Mouse (Mus musculus) thymus, postnatal 25 days (tissue): Measurements from ENCODE around the gene Pcdh17.

Experiments used
- DNase-seq: peaks from one replicate; pipeline ENCODE4 v3.0.0; 2022

The Pcdh17 gene

DNA sequence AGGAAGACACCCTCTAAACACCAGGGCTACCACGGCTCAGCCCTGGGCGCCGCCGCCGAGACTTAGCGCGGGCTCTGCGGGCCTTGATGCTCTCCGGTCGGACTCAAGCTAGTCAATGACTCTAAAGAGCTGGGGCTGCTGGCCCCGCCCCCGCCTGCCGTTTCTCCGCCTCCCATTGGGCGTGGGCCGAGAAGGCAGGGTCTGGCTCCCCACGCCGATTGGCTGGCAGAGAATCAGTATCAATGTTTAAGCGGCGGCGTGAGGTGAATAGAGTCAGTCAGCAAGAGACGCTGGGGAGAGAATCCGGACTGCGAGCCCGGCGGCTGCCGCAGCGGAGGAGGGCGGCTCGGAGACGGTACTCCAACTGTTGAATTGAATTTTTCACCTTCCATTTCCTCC is at the start of gene Pcdh17:
TSS of gene Pcdh17 (plus strand) at position 276 of the 399 bp plus-strand sequence.
- peak; percentile 42 for DNase-seq

GRCm38 (mm10) chr14:84397137-84397536 is 46.2 kb upstream of the Pcdh17 start:
- DNase-seq: no peak

GRCm38 (mm10) chr14:84424736-84425135 is 18.6 kb upstream of the Pcdh17 start:
- no peak for DNase-seq

DNA sequence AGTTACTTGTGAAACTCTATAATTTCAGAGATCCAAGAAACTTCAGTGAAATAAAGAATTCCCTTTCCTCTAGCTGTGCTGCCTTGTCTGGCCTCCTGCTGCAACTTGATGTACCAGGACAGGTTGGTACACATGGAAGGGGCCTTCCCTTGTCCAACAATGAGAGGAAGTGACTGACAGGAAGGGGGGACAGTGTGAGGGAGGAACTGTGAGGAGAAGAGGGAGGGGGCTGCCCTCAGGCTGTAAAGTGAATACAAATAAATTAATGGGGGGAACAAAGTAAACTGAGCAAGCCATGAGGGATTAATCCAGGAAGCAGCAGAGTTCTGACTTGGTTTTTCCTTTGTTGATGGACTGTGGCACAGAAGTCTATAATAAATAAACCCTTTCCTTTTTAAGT is 16.7 kb upstream of the Pcdh17 start:
- no peak for DNase-seq

GRCm38 (mm10) chr14:84438066-84438770 is 5.1 kb upstream of the Pcdh17 start:
- no peak for DNase-seq

GRCm38 (mm10) chr14:84440903-84441302 is 2.5 kb upstream of the Pcdh17 start:
- no peak for DNase-seq

DNA sequence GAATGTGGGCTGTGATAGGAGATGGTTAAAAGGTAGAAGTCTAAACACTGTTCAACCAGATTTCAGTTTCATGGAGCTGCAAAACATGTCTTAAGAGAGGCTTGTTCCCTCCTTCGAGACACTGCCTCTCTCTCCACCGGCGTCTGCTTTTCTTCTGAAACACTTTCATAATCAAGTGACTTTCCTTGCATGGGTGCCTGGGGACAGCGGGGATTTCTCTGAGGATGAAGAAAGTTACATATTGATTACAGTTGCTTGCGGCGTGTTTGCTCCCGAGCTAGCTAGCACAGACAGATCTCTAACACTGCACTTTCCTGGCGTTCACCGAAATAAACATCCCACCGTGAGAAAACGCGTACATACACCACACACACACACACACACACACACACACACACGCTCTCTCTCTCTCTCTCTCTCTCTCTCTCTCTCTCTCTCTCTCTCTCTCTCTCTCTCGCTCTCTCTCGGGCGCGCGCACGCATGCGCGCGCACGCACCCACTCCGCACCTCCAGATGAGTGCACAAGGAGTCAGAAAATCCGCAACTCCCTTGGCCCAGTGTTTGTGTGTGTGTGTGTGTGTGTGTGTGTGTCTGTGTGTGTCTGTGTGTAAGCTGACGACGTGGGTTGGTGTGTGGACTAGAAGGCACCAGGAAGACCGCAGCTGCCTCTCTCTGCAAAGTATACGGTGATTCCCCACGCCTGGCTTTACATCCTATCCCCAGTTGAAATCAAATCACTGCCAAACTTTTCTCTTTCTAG is 655 bp upstream of the Pcdh17 start:
- DNase-seq: no peak

DNA sequence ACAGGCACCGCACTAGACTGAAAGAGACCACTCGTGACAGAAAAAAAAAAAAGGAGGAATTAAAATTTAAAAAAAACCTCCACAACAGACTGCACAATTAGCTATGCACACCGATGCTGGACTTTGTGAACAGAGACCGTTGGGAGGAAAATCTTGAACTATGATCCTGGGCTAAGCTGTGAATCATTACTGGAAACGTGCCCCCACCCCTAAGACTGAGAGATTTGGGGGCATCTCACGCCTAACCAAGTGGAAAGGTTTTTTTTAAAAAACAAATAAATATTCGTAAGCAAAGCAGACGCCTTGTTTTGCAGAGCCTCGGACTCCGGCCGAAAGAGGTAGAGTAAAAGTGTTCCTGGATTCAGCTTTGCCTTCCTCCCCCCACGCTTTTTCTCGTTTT is 398 bp downstream of the Pcdh17 start:
- no peak for DNase-seq

- DNase-seq: no peak
Measured at GRCm38 (mm10) chr14:84444276-84444662, 906 bp downstream of the Pcdh17 start.

- no peak for DNase-seq
Measured at GRCm38 (mm10) chr14:84444663-84445502, 1.5 kb downstream of the Pcdh17 start.

GRCm38 (mm10) chr14:84445503-84446410 is 2.4 kb downstream of the Pcdh17 start:
- no peak for DNase-seq

DNA sequence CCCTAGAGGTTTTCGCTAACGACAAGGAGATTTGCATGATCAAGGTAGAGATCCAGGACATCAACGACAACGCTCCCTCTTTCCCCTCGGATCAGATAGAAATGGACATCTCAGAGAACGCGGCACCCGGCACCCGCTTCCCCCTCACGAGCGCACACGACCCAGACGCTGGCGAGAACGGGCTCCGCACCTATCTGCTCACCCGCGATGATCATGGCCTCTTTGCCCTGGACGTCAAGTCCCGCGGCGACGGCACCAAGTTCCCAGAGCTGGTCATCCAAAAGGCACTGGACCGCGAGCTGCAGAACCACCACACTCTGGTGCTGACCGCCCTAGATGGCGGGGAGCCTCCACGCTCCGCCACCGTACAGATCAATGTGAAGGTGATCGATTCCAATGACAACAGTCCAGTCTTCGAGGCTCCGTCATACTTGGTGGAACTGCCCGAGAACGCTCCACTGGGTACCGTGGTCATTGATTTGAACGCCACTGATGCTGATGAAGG is 3.1 kb downstream of the Pcdh17 start:
- DNase-seq: no peak

DNA sequence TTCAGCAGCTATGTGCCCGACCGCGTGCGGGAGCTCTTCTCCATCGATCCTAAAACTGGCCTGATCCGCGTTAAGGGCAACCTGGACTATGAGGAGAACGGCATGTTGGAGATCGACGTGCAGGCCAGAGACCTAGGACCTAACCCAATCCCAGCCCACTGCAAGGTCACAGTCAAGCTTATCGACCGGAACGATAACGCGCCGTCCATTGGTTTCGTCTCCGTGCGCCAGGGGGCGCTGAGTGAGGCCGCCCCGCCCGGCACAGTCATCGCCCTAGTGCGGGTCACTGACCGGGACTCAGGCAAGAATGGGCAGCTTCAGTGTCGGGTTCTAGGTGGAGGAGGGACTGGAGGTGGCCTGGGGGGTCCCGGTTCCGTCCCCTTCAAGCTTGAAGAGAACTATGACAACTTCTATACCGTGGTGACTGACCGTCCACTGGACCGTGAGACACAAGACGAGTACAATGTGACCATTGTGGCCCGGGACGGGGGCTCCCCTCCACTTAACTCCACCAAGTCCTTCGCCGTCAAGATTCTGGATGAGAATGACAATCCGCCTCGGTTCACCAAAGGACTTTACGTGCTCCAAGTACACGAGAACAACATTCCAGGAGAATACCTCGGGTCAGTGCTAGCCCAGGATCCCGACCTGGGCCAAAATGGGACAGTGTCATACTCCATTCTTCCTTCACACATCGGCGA is 3.7 kb downstream of the Pcdh17 start:
- DNase-seq: no peak

GRCm38 (mm10) chr14:84447661-84448380 is 4.5 kb downstream of the Pcdh17 start:
- no peak for DNase-seq

DNA sequence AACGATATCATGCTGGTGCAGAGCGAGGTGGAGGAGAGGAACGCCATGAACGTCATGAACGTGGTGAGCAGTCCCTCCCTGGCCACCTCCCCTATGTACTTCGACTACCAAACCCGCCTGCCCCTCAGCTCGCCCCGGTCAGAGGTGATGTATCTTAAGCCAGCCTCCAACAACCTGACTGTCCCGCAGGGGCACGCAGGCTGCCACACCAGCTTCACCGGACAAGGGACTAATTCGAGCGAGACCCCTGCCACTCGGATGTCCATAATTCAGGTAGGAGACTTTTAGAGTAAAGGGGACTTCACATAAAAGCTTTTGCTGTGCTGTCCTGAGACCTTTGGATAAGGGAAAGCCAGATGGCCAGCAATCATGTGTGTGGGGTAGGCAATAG is 5.0 kb downstream of the Pcdh17 start:
- no peak for DNase-seq

DNA sequence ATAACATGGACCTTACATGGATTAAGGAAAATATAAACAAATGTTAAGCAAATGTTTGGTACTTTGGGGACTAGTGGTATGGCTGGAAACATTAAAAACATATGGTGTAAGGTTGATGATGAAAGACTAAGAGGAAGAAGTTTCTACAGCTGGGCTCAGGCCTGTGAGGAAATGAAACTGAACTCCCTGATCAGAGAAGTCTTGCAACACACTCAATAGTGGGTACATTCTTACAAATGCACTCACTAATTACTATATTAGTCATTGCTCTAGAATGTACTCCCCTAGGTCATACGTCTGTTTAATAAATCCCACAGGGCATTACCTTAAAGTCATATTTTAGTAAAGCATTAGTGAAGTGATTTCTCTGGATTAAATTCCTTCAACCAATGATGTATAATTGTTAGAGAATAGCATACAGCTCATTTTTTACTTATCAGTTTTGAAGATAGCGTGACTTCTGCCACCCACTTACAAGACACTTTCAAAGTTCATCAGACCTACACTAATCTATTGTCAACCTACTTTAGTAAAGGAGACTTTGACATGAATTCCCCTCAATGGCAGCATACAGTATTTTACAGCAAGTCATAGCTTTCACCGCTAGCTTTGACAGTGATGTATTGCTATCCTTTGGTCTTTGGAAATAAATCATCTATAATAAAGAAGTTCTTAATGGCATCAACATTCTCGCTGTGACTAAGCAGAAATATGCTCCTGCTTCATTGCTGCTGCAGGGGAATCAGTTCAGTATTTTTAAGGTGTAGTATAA is 10.9 kb downstream of the Pcdh17 start:
- DNase-seq: no peak

- DNase-seq: no peak
Measured at GRCm38 (mm10) chr14:84475491-84475890, 32.1 kb downstream of the Pcdh17 start.

- DNase-seq: no peak
Measured at GRCm38 (mm10) chr14:84476336-84476735, 33.0 kb downstream of the Pcdh17 start.

GRCm38 (mm10) chr14:84476906-84477305 is 33.5 kb downstream of the Pcdh17 start:
- no peak for DNase-seq

DNA sequence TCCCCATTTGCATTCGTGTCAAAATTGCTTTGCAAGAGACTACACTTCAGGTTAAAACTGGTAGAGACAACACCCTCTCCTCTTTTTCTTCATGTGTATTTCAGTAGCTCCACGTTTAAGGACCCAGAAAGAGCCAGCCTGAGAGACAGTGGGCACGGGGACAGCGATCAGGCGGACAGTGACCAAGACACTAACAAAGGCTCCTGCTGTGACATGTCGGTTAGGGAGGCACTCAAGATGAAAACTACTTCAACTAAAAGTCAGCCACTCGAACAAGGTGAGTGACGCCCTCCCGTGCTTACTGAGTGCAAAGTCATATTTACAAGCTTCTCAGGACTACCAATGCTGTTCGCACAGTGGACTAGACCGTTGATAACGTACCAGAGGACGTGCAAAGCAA is 34.0 kb downstream of the Pcdh17 start:
- no peak for DNase-seq
